Mouse (Mus musculus) erythroblast, adult 5-6 weeks (primary cell): ENCODE results near the gene Kcnj10. TPM values are rescaled to one million over a fixed set of nuclear protein-coding genes. Genes with fewer than 3 reads are reported as not detected.

Experiments
- ATAC-seq: replicated peaks from 2 replicates; pipeline ENCODE4 v1.8.0; 2016; ENCODE audit warnings: moderate number of reproducible peaks, mild to moderate bottlenecking, moderate TSS enrichment, inconsistent platforms; ENCODE audit not compliant: poor library complexity, low FRiP score, severe bottlenecking
- total RNA-seq, 2 experiments: library from RNA; stranded (forward) in 1 of 2; stranded (reverse) in 1 of 2; fragments of 150-400 nt in 1 of 2; fragments of 200-764, 138-1000 nt in 1 of 2; gene quantifications; 2 replicates each; pipeline versions ENCODE4 v1.2.3 to v1.2.4; 2015 to 2017; ENCODE audit warnings: low replicate concordance in 2 of 2

Kcnj10 gene
- total RNA-seq, 2 experiments from 2014 or later = 0.85 to 5.6 TPM

DNA sequence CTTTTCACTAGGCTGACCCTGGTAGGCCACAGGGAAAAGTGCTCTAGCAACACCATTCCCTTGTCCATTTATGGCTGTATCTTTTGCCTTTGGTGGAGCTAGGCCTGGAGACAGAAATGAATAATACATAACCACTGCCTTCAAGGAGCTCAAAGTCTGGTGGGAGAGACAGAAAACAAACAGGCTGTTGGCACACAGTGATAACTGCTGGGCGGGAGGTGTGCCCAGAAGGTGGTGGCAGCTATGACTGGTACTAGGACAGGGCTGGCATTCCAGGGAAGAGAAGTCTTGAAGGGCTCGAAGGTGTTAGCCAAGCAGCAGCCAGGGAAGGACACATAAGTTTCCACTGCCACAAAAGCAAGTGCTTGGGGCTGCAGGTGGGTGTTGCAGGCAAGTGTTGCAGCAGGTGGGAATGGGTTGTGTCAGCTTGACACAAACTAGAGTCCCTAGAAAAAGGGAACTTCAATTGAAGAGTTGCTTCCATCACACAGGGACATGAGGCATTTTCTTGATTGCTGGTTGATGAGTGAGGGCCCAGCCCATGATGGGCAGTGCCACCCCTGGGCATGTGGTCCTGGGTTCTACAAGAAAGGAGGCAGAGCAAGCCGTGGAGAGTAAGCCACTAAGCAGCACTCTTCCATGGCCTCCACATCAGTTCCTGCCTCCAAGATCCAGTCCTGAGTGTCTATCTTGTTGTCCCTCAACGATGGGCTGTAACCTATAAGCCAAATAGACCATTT is 72.7 kb downstream of the Kcnj10 start:
- ATAC-seq = no peak

DNA sequence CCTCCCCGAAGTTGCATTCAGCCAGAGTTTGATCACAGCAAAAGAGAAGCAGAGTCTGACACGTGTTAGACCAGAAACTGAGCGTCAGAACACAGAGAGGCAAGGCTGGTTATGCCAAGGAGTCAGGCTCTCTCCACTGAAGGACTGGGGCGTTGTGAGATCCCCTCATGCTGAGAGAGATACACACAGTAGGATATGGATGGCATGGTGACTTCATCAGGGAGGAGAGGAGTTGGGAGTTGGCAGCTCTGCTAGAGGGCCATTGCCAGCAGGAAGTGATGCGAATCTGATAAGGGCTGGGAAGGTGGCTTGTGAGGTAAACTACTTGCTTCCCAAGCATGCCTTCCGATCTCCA is 73.2 kb downstream of the Kcnj10 start:
- ATAC-seq = no peak

DNA sequence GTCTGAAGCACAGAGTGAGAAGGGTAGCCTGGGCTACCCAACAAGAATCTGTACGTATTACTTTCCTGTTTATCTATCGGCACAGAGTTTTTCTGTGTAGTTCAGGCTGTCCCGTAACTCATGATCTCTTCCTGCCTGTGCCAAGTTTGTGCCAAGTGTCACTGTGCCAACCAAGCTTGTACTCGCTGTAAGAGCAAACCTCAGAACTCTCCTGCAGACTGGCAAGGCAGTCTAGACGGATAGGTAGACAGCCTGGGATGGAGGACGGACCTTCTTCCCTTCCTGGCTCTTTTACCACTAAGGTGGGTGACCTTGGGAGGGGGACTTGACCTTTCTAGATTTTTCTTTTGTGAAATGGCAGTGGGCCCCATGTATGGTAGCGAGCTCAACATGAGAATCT is 74.1 kb downstream of the Kcnj10 start:
- no peak for ATAC-seq

DNA sequence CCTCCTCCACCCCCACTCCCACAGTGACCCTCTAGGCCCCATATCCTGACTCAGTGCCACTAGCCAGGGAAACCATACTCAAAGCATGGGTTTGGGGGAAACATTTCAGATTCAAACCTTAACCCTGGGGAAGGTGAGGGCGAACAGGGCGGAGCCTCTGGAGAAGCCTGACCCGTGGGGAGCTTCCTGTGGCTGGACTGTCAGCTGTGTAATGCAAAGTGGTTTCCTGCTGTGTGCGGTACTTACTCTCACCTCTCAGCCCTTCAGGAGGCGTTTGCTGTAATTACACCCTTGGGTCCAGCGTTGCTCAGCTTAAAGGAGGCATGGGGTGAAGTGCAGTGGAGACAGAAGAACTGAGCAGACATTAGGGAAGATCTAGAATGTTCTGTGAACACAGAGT is 77.2 kb downstream of the Kcnj10 start:
- ATAC-seq = no peak

DNA sequence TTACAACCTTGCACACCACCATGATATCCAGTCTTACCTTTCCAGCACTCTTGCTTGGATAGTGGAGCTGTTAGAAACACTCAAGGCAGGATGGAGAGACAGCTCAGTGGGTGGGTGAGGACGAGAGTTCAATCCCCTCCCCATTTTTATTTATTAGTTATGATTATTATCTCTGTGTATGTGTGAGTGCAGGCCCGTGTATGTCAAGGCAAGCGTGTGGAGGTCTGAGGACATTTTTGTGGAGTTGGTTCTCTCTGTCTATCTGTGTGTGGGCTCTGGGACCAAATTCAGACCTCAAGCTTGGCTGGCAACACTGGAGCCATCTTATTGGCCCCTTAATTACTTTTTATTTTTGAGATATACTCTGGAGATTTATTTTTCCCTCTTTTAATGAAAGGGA is 77.6 kb downstream of the Kcnj10 start:
- ATAC-seq = no peak

DNA sequence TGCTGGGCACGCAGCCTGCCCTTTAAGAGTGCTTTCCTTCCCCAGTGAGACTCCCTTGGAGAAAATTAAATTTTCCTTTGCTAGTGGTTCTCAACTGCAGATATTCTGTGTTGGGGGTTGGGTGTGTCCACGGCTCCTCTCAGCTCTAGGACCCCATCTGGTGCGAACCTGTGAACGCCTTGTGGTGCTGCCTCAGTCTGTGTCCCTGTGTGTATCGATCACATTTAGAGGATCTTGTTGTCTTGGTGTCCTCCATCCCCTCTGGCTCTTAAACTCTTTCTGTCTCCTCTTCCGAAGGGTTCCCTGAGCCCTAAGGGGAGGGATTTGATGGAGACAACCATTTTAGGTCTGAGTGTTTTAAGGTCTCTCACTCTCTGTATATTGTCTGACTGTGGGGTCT is 79.2 kb downstream of the Kcnj10 start:
- ATAC-seq = no peak

DNA sequence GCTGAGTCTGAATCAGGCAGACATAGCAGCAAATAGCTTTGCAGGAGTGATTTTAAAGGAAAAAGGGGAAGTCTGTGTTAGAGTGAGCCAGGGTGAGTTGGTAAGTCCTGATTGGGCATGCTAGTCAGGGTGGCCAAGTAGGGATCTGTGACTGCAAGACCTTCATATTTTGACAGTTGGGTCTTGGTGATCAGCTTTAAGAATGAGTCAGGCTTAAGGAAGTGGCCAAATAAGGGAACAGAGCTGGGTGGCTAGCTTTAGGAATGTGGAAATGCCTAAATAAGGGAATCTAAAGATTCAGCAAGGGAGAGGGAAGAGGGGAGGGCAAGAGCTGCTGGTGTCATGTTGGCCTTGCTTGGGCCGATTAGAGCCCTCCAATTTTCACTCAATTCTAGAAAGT is 82.4 kb downstream of the Kcnj10 start:
- no peak for ATAC-seq

Other genes starting within 250 kb of the Kcnj10 start
- gene Pex19, start 214.5 kb upstream of the Kcnj10 start, total RNA-seq (2015; ENCODE audit: low replicate concordance) = 10.0 and 22.4 TPM in 2 replicates
- gene Pex19, start 214.5 kb upstream of the Kcnj10 start, total RNA-seq (2017; ENCODE audit: low replicate concordance) = 22.7 and 41.2 TPM in 2 replicates
- gene Dcaf8, start 193.1 kb upstream of the Kcnj10 start, total RNA-seq (2015; ENCODE audit: low replicate concordance) = 226 and 232 TPM in 2 replicates
- gene Dcaf8, start 193.1 kb upstream of the Kcnj10 start, total RNA-seq (2017; ENCODE audit: low replicate concordance) = 600 and 738 TPM in 2 replicates
- gene Pea15a, start 134.4 kb upstream of the Kcnj10 start, total RNA-seq (2015; ENCODE audit: low replicate concordance) = 2.5 and 3.1 TPM in 2 replicates
- 2.6 and 5.4 TPM in 2 replicates for gene Pea15a, start 134.4 kb upstream of the Kcnj10 start, total RNA-seq (2017; ENCODE audit: low replicate concordance)
- not detected in 2 replicates for gene Casq1, start 121.3 kb upstream of the Kcnj10 start, total RNA-seq (2015; ENCODE audit: low replicate concordance)
- gene Casq1, start 121.3 kb upstream of the Kcnj10 start, total RNA-seq (2017; ENCODE audit: low replicate concordance) = not detected in 2 replicates
- not detected in 2 replicates for gene Atp1a4, start 82.8 kb upstream of the Kcnj10 start, total RNA-seq (2015; ENCODE audit: low replicate concordance)
- gene Atp1a4, start 82.8 kb upstream of the Kcnj10 start, total RNA-seq (2017; ENCODE audit: low replicate concordance) = not detected in 2 replicates
- 1.3 and 6.7 TPM in 2 replicates for gene Igsf8, start 79.6 kb upstream of the Kcnj10 start, total RNA-seq (2015; ENCODE audit: low replicate concordance)
- gene Igsf8, start 79.6 kb upstream of the Kcnj10 start, total RNA-seq (2017; ENCODE audit: low replicate concordance) = 2.0 and 3.1 TPM in 2 replicates
- gene Atp1a2, start 43.1 kb upstream of the Kcnj10 start, total RNA-seq (2015; ENCODE audit: low replicate concordance) = not detected in 2 replicates
- not detected in 2 replicates for gene Atp1a2, start 43.1 kb upstream of the Kcnj10 start, total RNA-seq (2017; ENCODE audit: low replicate concordance)
- gene Kcnj9, start 11.9 kb upstream of the Kcnj10 start, total RNA-seq (2015; ENCODE audit: low replicate concordance) = not detected in 2 replicates
- 2.1 TPM in 1 of 2 replicates, not detected in the other for gene Kcnj9, start 11.9 kb upstream of the Kcnj10 start, total RNA-seq (2017; ENCODE audit: low replicate concordance)
- 5.2 and 5.6 TPM in 2 replicates for gene Pigm, start 35.3 kb downstream of the Kcnj10 start, total RNA-seq (2015; ENCODE audit: low replicate concordance)
- 5.3 and 8.1 TPM in 2 replicates for gene Pigm, start 35.3 kb downstream of the Kcnj10 start, total RNA-seq (2017; ENCODE audit: low replicate concordance)
- 4.0 TPM in 1 of 2 replicates, not detected in the other for gene Slamf9, start 134.1 kb downstream of the Kcnj10 start, total RNA-seq (2015; ENCODE audit: low replicate concordance)
- 0.70 and 0.77 TPM in 2 replicates for gene Slamf9, start 134.1 kb downstream of the Kcnj10 start, total RNA-seq (2017; ENCODE audit: low replicate concordance)
- gene Igsf9, start 140.6 kb downstream of the Kcnj10 start, total RNA-seq (2015; ENCODE audit: low replicate concordance) = not detected in 2 replicates
- not detected in 2 replicates for gene Igsf9, start 140.6 kb downstream of the Kcnj10 start, total RNA-seq (2017; ENCODE audit: low replicate concordance)
- 135 and 151 TPM in 2 replicates for gene Tagln2, start 158.8 kb downstream of the Kcnj10 start, total RNA-seq (2015; ENCODE audit: low replicate concordance)
- gene Tagln2, start 158.8 kb downstream of the Kcnj10 start, total RNA-seq (2017; ENCODE audit: low replicate concordance) = 52.7 and 53.7 TPM in 2 replicates
- not detected in 2 replicates for gene Cfap45, start 179.6 kb downstream of the Kcnj10 start, total RNA-seq (2015; ENCODE audit: low replicate concordance)
- 0.28 TPM in 1 of 2 replicates, not detected in the other for gene Cfap45, start 179.6 kb downstream of the Kcnj10 start, total RNA-seq (2017; ENCODE audit: low replicate concordance)
- not detected in 2 replicates for gene Vsig8, start 214.7 kb downstream of the Kcnj10 start, total RNA-seq (2015; ENCODE audit: low replicate concordance)
- gene Vsig8, start 214.7 kb downstream of the Kcnj10 start, total RNA-seq (2017; ENCODE audit: low replicate concordance) = not detected in 2 replicates
- gene Slamf8, start 249.4 kb downstream of the Kcnj10 start, total RNA-seq (2015; ENCODE audit: low replicate concordance) = not detected in 2 replicates
- 0.68 TPM in 1 of 2 replicates, not detected in the other for gene Slamf8, start 249.4 kb downstream of the Kcnj10 start, total RNA-seq (2017; ENCODE audit: low replicate concordance)